Mouse (Mus musculus): ENCODE data around the gene Sh3d21. TPM values are rescaled to one million over a fixed set of nuclear protein-coding genes. Genes with fewer than 3 reads are reported as not detected.
A peak's percentile ranks its signal among the peaks of the same experiment; 100 is the strongest.

Gene Sh3d21
- total and polyA plus RNA-seq, 3 experiments = 1.5 to 2.7 (median 2.0) TPM

GRCm38 (mm10) chr4:126152864-126153263, 10.4 kb downstream of the Sh3d21 start:
- 51% methylated on average over 14 of the region's 14 CpGs for WGBS

GRCm38 (mm10) chr4:126151701-126152440, 11.4 kb downstream of the Sh3d21 start:
- TF ChIP-seq POLR2A (IDR thresholded peaks at IDR 0.05; ENCODE audit: insufficient read depth, low read depth, low read length) (no peak), EP300 (IDR thresholded peaks at IDR 0.05; ENCODE audit: insufficient read depth, low read depth, low read length) (no peak), CTCF (IDR thresholded peaks at IDR 0.05) (no peak)
- 76% methylated on average over 16 of the region's 16 CpGs for WGBS

More at GRCm38 (mm10) chr4:126152864-126153263, 10.4 kb downstream of the Sh3d21 start:
- no peak for DNase-seq
- Histone ChIP-seq H3K4me3 (no peak overlapping the region), H3K4me1 (ENCODE audit: control insufficient read depth, insufficient read depth, low read length) (peaks cover 14% of the 10 kb centered on the region), H3K9ac (ENCODE audit: low read depth, low read length) (no peak overlapping the region), H3K36me3 (ENCODE audit: control insufficient read depth, insufficient read depth, low read length) (no peaks in the 10 kb centered on the region; the same call in 1 of the 2 replicates), H3K27ac (no peak overlapping the region), H3K27me3 (ENCODE audit: control insufficient read depth, insufficient read depth, low read length) (no peaks in the 10 kb centered on the region), H3K79me2 (replicated peaks; ENCODE audit: control insufficient read depth, insufficient read depth, low read length) (no peaks in the 10 kb centered on the region)
- intact Hi-C loops (cut with DNase I) = no loop called here
- TF ChIP-seq POLR2A (IDR thresholded peaks at IDR 0.05; ENCODE audit: insufficient read depth, low read depth, low read length) (no peak), EP300 (IDR thresholded peaks at IDR 0.05; ENCODE audit: insufficient read depth, low read depth, low read length) (no peak), CTCF (IDR thresholded peaks at IDR 0.05) (no peak)

GRCm38 (mm10) chr4:126150949-126151320, 12.4 kb downstream of the Sh3d21 start:
- Histone ChIP-seq H3K4me3 (no peak overlapping the region), H3K79me2 (replicated peaks; ENCODE audit: control insufficient read depth, insufficient read depth, low read length) (no peaks in the 10 kb centered on the region), H3K9ac (ENCODE audit: low read depth, low read length) (no peak overlapping the region), H3K4me1 (ENCODE audit: control insufficient read depth, insufficient read depth, low read length) (peaks cover 21% of the 10 kb centered on the region), H3K27me3 (ENCODE audit: control insufficient read depth, insufficient read depth, low read length) (no peaks in the 10 kb centered on the region), H3K36me3 (ENCODE audit: control insufficient read depth, insufficient read depth, low read length) (no peaks in the 10 kb centered on the region; the same call in 1 of the 2 replicates), H3K27ac (peak overlapping the region; percentile 95)
- intact Hi-C loops (cut with DNase I) = no loop called here
- WGBS = 49% methylated on average over 6 of the region's 6 CpGs
- DNase-seq = no peak
- TF ChIP-seq CTCF (IDR thresholded peaks at IDR 0.05) = no peak
- TF ChIP-seq POLR2A (IDR thresholded peaks at IDR 0.05; ENCODE audit: insufficient read depth, low read depth, low read length) = no peak
- TF ChIP-seq EP300 (IDR thresholded peaks at IDR 0.05; ENCODE audit: insufficient read depth, low read depth, low read length) = no peak

More at GRCm38 (mm10) chr4:126151701-126152440, 11.4 kb downstream of the Sh3d21 start:
- Histone ChIP-seq H3K36me3 (ENCODE audit: control insufficient read depth, insufficient read depth, low read length) (no peaks in the 10 kb centered on the region; the same call in 1 of the 2 replicates), H3K27ac (no peak overlapping the region; the same call in 1 of the 2 replicates), H3K79me2 (replicated peaks; ENCODE audit: control insufficient read depth, insufficient read depth, low read length) (no peaks in the 10 kb centered on the region), H3K9ac (ENCODE audit: low read depth, low read length) (no peak overlapping the region), H3K4me3 (no peak overlapping the region), H3K4me1 (ENCODE audit: control insufficient read depth, insufficient read depth, low read length) (peaks cover 19% of the 10 kb centered on the region), H3K27me3 (ENCODE audit: control insufficient read depth, insufficient read depth, low read length) (no peaks in the 10 kb centered on the region)
- intact Hi-C loops (cut with DNase I) = no loop called here
- no peak for DNase-seq

- 33% methylated on average over 16 of the region's 16 CpGs for WGBS
- peak; percentile 76 to 86 for DNase-seq
- Histone ChIP-seq H3K36me3 (ENCODE audit: control insufficient read depth, insufficient read depth, low read length) (no peaks in the 10 kb centered on the region; the same call in 1 of the 2 replicates), H3K27ac (peak overlapping the region; percentile 95), H3K27me3 (ENCODE audit: control insufficient read depth, insufficient read depth, low read length) (no peaks in the 10 kb centered on the region), H3K4me3 (peak overlapping the region; percentile 61), H3K79me2 (replicated peaks; ENCODE audit: control insufficient read depth, insufficient read depth, low read length) (no peaks in the 10 kb centered on the region), H3K9ac (ENCODE audit: low read depth, low read length) (no peak overlapping the region), H3K4me1 (ENCODE audit: control insufficient read depth, insufficient read depth, low read length) (peaks cover 22% of the 10 kb centered on the region)
- TF ChIP-seq EP300 (IDR thresholded peaks at IDR 0.05; ENCODE audit: insufficient read depth, low read depth, low read length) (0 out of 2 replicates have a peak, but pooled peaks have one; percentile 44), POLR2A (IDR thresholded peaks at IDR 0.05; ENCODE audit: insufficient read depth, low read depth, low read length) (no peak), CTCF (IDR thresholded peaks at IDR 0.05) (no peak)
- intact Hi-C loops (cut with DNase I) = no loop called here
Observed at GRCm38 (mm10) chr4:126150297-126150948, 12.9 kb downstream of the Sh3d21 start.

- no peaks in the 10 kb centered on the region for H3K79me2 ChIP-seq (replicated peaks; ENCODE audit: control insufficient read depth, insufficient read depth, low read length)
- DNase-seq = no peak
- peak overlapping the region; percentile 91 for H3K9ac ChIP-seq (ENCODE audit: low read depth, low read length)
- TF ChIP-seq EP300 (IDR thresholded peaks at IDR 0.05; ENCODE audit: insufficient read depth, low read depth, low read length) (no peak), POLR2A (IDR thresholded peaks at IDR 0.05; ENCODE audit: insufficient read depth, low read depth, low read length) (no peak), CTCF (IDR thresholded peaks at IDR 0.05) (no peak)
- H3K27me3 ChIP-seq (ENCODE audit: control insufficient read depth, insufficient read depth, low read length) = no peaks in the 10 kb centered on the region
- 35% methylated on average over 10 of the region's 10 CpGs for WGBS
- peak overlapping the region; percentile 95 for H3K27ac ChIP-seq
- H3K4me3 ChIP-seq = peak overlapping the region; percentile 61
- peaks cover 20% of the 10 kb centered on the region for H3K4me1 ChIP-seq (ENCODE audit: control insufficient read depth, insufficient read depth, low read length)
- H3K36me3 ChIP-seq (ENCODE audit: control insufficient read depth, insufficient read depth, low read length) = no peaks in the 10 kb centered on the region; the same call in 1 of the 2 replicates
- intact Hi-C loops (cut with DNase I) = no loop called here
Observed at GRCm38 (mm10) chr4:126149798-126150197, 13.5 kb downstream of the Sh3d21 start.

All from heart, adult 2 months (tissue).